Mouse (Mus musculus): ENCODE data around the gene Gsta4. TPM values are rescaled to one million over a fixed set of nuclear protein-coding genes. Genes with fewer than 3 reads are reported as not detected.
A peak's percentile ranks its signal among the peaks of the same experiment; 100 is the strongest.

Gene Gsta4
- polyA plus RNA-seq, 1 experiment from 2014 or later, result 43.1 TPM

DNA sequence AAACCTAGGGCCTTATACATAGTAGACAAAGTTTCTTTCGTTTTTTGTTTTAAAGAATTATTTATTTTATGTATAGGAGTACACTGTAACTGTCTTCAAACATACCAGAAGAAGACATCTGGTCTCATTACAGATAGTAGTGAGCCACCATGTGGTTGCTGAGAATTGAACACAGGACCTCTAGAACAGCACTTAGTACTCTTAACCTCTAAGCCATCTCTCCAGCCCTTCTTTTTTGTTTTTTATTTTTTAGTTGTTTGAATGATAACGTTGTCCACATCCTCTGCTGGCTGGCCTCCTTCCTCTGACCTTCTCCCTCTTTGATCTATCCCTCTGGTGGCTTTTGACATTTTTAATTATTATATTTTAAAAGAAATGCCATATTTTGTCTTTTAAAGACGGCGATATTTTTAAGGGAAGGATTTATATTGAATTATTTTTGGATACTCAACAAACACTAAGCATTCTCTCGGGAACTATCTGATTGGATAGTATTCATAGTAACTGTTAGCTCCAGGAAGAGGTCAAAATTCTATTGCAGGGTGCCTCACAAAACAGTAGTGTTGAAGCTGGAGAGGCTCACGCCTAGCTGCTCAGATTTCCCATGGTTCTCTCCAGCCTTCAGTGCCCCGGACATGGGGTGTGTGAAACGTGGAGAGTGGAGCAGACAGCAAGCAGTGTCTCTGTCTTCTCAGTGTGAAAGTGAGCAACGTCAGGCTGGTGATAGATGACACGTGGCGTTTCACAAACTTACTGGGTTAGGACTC is 28.2 kb upstream of the Gsta4 start:
- no peaks in the 10 kb centered on the region for H3K9me3 ChIP-seq (ENCODE audit: control insufficient read depth, low read length)
- H3K9ac ChIP-seq (ENCODE audit: low read length), result no peak overlapping the region
- H3K36me3 ChIP-seq (ENCODE audit: control insufficient read depth, insufficient read depth, low read length), result peaks cover 75% of the 10 kb centered on the region
- H3K4me1 ChIP-seq (replicated peaks; ENCODE audit: control insufficient read depth, insufficient read depth, low read length), result no peaks in the 10 kb centered on the region
- no peak overlapping the region for H3K4me3 ChIP-seq (ENCODE audit: low read depth, low read length)
- H3K4me2 ChIP-seq (ENCODE audit: low read length), result no peak overlapping the region
- ATAC-seq (replicated peaks; ENCODE audit: low FRiP score, low TSS enrichment, low read depth) (no peak), DNase-seq (ENCODE audit: low spot score) (no peak)
- no peaks in the 10 kb centered on the region for H3K27me3 ChIP-seq (replicated peaks; ENCODE audit: control insufficient read depth, insufficient read depth, low read length)
- 80% methylated on average over 11 of the region's 11 CpGs for WGBS
- no peak overlapping the region for H3K27ac ChIP-seq (ENCODE audit: low read depth)

DNA sequence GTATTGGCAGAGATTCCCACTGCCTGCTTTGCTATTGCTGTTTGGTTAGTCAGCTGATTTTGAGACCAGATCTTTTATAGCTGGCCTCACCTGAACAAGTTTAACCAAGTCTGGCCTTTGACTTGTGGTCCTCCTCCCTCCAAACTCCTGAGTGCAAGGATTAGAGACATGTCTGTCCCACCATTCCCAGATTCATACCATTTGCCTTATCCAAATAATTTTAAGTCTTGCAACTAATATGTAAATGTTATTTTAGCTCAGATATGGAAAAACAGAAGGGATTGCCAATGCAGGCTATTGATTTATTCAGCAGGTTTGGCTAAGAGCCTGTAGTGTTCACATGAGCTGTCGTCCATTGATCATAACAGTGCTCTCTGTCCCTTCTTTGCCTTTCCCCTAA is 25.4 kb upstream of the Gsta4 start:
- DNase-seq (ENCODE audit: low spot score), result no peak
- peaks cover 91% of the 10 kb centered on the region for H3K36me3 ChIP-seq (ENCODE audit: control insufficient read depth, insufficient read depth, low read length)
- H3K9ac ChIP-seq (ENCODE audit: low read length), result no peak overlapping the region
- no peak for ATAC-seq (replicated peaks; ENCODE audit: low FRiP score, low TSS enrichment, low read depth)
- H3K4me3 ChIP-seq (ENCODE audit: low read depth, low read length), result no peak overlapping the region
- H3K27ac ChIP-seq (ENCODE audit: low read depth), result no peak overlapping the region
- no peaks in the 10 kb centered on the region for H3K9me3 ChIP-seq (ENCODE audit: control insufficient read depth, low read length)
- H3K27me3 ChIP-seq (replicated peaks; ENCODE audit: control insufficient read depth, insufficient read depth, low read length), result no peaks in the 10 kb centered on the region
- H3K4me1 ChIP-seq (replicated peaks; ENCODE audit: control insufficient read depth, insufficient read depth, low read length), result no peaks in the 10 kb centered on the region
- no peak overlapping the region for H3K4me2 ChIP-seq (ENCODE audit: low read length)
- WGBS, result 87% methylated on average over 1 of the region's 1 CpGs

DNA sequence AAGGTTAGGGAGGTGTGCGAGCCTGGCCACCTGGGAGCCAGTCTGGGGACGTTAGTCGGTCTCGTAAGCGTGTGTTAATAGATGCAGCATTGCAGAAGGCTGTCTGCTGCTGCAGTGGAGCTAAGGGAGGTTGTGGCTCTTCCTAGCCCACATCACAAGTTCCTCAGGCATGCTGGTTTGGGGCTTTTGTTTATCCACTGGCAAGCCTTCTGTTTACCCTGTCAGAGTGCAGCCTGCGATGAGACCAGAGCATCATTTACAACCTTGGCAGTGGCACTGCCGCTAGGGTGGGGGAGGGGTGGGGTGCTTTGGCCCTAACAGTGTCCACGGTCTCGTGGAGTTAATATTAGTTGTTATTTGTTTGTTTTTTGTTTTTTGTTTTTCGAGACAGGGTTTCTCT is 19.3 kb upstream of the Gsta4 start:
- Histone ChIP-seq H3K4me2 (ENCODE audit: low read length) (no peak overlapping the region), H3K9me3 (ENCODE audit: control insufficient read depth, low read length) (no peaks in the 10 kb centered on the region), H3K27ac (ENCODE audit: low read depth) (no peak overlapping the region), H3K4me3 (ENCODE audit: low read depth, low read length) (no peak overlapping the region), H3K27me3 (replicated peaks; ENCODE audit: control insufficient read depth, insufficient read depth, low read length) (no peaks in the 10 kb centered on the region), H3K9ac (ENCODE audit: low read length) (no peak overlapping the region), H3K4me1 (replicated peaks; ENCODE audit: control insufficient read depth, insufficient read depth, low read length) (no peaks in the 10 kb centered on the region), H3K36me3 (ENCODE audit: control insufficient read depth, insufficient read depth, low read length) (peaks cover 81% of the 10 kb centered on the region)
- WGBS, result 62% methylated on average over 10 of the region's 10 CpGs
- DNase-seq (ENCODE audit: low spot score) (no peak), ATAC-seq (replicated peaks; ENCODE audit: low FRiP score, low TSS enrichment, low read depth) (no peak)

DNA sequence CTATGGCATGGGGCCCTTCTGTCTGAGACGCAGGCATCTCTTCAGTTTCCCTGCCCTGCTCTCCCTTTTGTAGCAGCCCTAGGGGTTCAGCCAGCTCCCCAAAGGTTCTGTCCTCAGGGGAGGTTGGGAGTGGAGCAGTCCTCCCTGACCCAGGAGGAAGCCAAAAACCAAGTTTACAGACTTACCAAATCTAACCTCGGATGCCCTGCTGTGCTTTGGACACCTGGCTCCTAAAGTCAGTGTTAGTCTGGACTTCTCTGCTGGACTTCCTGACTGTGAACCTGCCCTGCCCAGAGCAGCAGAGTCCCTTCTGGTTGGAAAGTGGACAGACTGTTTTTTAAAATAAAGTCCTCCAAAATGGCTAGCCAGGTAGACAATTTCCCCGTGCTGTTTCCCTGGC is 17.8 kb upstream of the Gsta4 start:
- Histone ChIP-seq H3K27ac (ENCODE audit: low read depth) (no peak overlapping the region), H3K4me3 (ENCODE audit: low read depth, low read length) (no peak overlapping the region), H3K27me3 (replicated peaks; ENCODE audit: control insufficient read depth, insufficient read depth, low read length) (no peaks in the 10 kb centered on the region), H3K9me3 (ENCODE audit: control insufficient read depth, low read length) (no peaks in the 10 kb centered on the region), H3K4me1 (replicated peaks; ENCODE audit: control insufficient read depth, insufficient read depth, low read length) (no peaks in the 10 kb centered on the region), H3K9ac (ENCODE audit: low read length) (no peak overlapping the region), H3K4me2 (ENCODE audit: low read length) (no peak overlapping the region), H3K36me3 (ENCODE audit: control insufficient read depth, insufficient read depth, low read length) (peaks cover 78% of the 10 kb centered on the region)
- no peak for DNase-seq (ENCODE audit: low spot score)
- no peak for ATAC-seq (replicated peaks; ENCODE audit: low FRiP score, low TSS enrichment, low read depth)
- 96% methylated on average over 3 of the region's 3 CpGs for WGBS

DNA sequence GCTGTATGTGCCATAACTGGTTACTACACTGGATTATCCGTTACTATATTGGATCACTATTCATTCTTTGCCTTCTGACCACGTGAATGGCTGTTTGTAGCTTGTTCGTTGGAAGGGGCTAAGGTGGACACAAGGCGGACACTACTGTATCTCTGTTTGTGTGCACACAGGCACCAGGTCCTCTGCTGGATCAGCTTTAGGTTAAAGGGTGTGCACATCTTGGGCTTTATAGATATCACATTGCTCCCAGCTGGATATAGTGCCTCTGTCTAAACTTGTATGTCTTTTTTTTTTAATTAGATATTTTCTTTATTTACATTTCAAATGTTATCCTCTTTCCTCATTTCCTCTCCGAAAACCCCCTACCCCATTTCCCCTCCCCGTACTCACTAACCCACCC is 17.1 kb upstream of the Gsta4 start:
- Histone ChIP-seq H3K4me1 (replicated peaks; ENCODE audit: control insufficient read depth, insufficient read depth, low read length) (no peaks in the 10 kb centered on the region), H3K4me2 (ENCODE audit: low read length) (no peak overlapping the region), H3K9ac (ENCODE audit: low read length) (no peak overlapping the region), H3K27ac (ENCODE audit: low read depth) (no peak overlapping the region), H3K4me3 (ENCODE audit: low read depth, low read length) (no peak overlapping the region), H3K27me3 (replicated peaks; ENCODE audit: control insufficient read depth, insufficient read depth, low read length) (no peaks in the 10 kb centered on the region), H3K9me3 (ENCODE audit: control insufficient read depth, low read length) (no peaks in the 10 kb centered on the region), H3K36me3 (ENCODE audit: control insufficient read depth, insufficient read depth, low read length) (peaks cover 71% of the 10 kb centered on the region)
- WGBS, result 92% methylated on average over 6 of the region's 6 CpGs
- DNase-seq (ENCODE audit: low spot score) (no peak), ATAC-seq (replicated peaks; ENCODE audit: low FRiP score, low TSS enrichment, low read depth) (no peak)

DNA sequence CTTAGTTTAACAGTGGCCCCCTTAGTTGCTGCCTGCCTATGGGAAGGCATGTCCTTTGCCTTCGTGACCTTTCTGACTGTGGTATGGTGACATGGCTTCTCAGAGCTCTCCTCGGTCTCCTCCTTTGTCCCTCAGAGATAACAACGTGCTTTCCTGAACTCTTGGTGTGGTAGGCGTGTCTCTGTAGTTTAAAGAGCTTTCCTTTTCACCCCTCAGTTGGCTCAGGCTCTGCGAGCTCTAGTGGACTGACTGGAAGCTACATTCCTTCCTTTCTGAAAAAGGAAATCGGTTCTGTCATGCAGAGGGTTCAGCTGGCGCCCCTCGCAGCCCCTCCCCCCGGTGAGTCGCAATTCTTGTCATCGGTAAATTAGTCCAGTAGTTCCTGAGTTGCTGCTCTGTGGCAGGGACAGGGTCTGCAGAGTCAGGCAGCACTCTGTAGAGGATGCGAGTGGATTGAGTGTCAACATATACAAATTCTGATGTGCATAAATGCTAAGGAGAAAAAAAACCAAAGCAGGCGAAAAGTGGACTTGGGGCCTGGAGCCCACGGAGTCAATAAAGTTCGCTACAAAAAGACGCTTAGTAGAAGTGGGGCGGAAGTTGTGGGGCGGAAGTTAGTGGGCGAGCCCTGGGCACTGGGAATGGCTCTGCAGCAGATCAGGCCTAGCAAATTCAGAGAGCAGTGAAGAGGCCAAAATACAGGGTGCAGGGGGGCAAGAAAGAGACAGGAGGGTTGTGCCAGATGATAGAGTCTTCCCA is 15.7 kb upstream of the Gsta4 start:
- 81% methylated on average over 19 of the region's 19 CpGs for WGBS
- Histone ChIP-seq H3K4me2 (ENCODE audit: low read length) (no peak overlapping the region), H3K36me3 (ENCODE audit: control insufficient read depth, insufficient read depth, low read length) (peaks cover 57% of the 10 kb centered on the region), H3K9ac (ENCODE audit: low read length) (no peak overlapping the region), H3K27me3 (replicated peaks; ENCODE audit: control insufficient read depth, insufficient read depth, low read length) (no peaks in the 10 kb centered on the region), H3K9me3 (ENCODE audit: control insufficient read depth, low read length) (no peaks in the 10 kb centered on the region), H3K4me1 (replicated peaks; ENCODE audit: control insufficient read depth, insufficient read depth, low read length) (no peaks in the 10 kb centered on the region), H3K27ac (ENCODE audit: low read depth) (no peak overlapping the region), H3K4me3 (ENCODE audit: low read depth, low read length) (no peak overlapping the region)
- ATAC-seq (replicated peaks; ENCODE audit: low FRiP score, low TSS enrichment, low read depth) (no peak), DNase-seq (ENCODE audit: low spot score) (no peak)

DNA sequence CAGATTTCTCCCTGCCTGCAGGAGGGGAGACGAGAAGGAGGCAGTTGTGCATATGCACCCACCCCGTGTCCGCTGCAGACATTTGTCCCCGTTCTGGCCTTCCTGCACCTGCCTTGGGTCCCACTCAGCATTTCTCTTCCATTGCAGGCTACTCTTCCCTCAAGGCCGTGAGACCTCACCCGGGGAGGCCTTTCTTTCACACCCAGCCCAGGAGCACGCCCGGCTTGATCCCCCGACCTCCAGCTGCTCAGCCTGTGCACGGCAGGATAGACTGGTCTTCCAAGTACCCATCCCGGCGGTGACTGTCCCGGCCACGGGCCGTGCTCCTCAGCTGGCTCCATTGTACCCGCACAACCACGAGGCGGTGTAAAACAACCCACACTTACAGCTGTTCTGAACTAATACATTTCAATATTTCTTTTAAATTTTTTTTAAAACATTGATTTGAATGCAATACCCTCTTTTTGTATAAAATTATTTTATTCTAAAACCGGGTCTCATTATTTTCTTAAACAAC is 15.1 kb upstream of the Gsta4 start:
- WGBS, result 88% methylated on average over 19 of the region's 19 CpGs
- Histone ChIP-seq H3K27ac (ENCODE audit: low read depth) (no peak overlapping the region), H3K9ac (ENCODE audit: low read length) (no peak overlapping the region), H3K36me3 (ENCODE audit: control insufficient read depth, insufficient read depth, low read length) (peaks cover 51% of the 10 kb centered on the region), H3K4me3 (ENCODE audit: low read depth, low read length) (no peak overlapping the region), H3K27me3 (replicated peaks; ENCODE audit: control insufficient read depth, insufficient read depth, low read length) (no peaks in the 10 kb centered on the region), H3K4me1 (replicated peaks; ENCODE audit: control insufficient read depth, insufficient read depth, low read length) (no peaks in the 10 kb centered on the region), H3K9me3 (ENCODE audit: control insufficient read depth, low read length) (no peaks in the 10 kb centered on the region), H3K4me2 (ENCODE audit: low read length) (no peak overlapping the region)
- ATAC-seq (replicated peaks; ENCODE audit: low FRiP score, low TSS enrichment, low read depth) (0 out of 2 replicates have a peak, but pooled peaks have one; percentile 57), DNase-seq (ENCODE audit: low spot score) (no peak)

DNA sequence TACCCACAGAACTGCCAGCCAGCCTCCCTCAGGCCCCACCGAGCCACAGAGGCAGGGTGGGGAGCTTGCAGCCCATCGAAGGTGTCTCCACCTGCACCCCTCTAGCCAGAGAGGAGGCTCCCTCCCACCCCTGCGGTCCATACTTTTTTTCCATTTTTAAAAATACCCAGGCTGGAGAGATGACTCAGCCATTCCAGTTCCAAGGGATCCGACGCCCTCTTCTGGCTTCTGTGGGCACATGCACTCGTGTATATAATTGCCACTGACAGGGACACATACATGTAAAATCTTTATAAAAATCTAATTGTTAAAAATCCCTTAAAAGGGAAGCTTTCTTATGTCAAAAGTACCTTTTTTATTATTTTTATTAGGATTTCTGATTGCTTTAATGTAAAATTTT is 13.7 kb upstream of the Gsta4 start:
- ATAC-seq (replicated peaks; ENCODE audit: low FRiP score, low TSS enrichment, low read depth) (no peak), DNase-seq (ENCODE audit: low spot score) (no peak)
- H3K9ac ChIP-seq (ENCODE audit: low read length), result no peak overlapping the region
- no peak overlapping the region for H3K27ac ChIP-seq (ENCODE audit: low read depth)
- WGBS, result 92% methylated on average over 6 of the region's 6 CpGs
- no peaks in the 10 kb centered on the region for H3K4me1 ChIP-seq (replicated peaks; ENCODE audit: control insufficient read depth, insufficient read depth, low read length)
- no peaks in the 10 kb centered on the region for H3K27me3 ChIP-seq (replicated peaks; ENCODE audit: control insufficient read depth, insufficient read depth, low read length)
- H3K9me3 ChIP-seq (ENCODE audit: control insufficient read depth, low read length), result no peaks in the 10 kb centered on the region
- H3K36me3 ChIP-seq (ENCODE audit: control insufficient read depth, insufficient read depth, low read length), result peaks cover 44% of the 10 kb centered on the region
- no peak overlapping the region for H3K4me2 ChIP-seq (ENCODE audit: low read length)
- H3K4me3 ChIP-seq (ENCODE audit: low read depth, low read length), result no peak overlapping the region

Data from intestine, embryonic 14.5 days (tissue).